Mouse (Mus musculus) ovary, postnatal 36 days (tissue): ENCODE measurements around the gene Txlnb.
"Not testable (repeated sequence)": the region's sequence is repeated elsewhere in the genome, so short reads cannot be mapped to it uniquely, and the experiment has no call there.

Source experiments
- DNase-seq: peaks from one replicate; pipeline ENCODE4 v3.0.0; 2022; ENCODE audit warnings: low spot score, mixed read lengths

Gene Txlnb

GRCm38 (mm10) chr10:17795767-17796631 lies at the start of gene Txlnb:
Txlnb (plus strand) TSS chr10:17796226.
- DNase-seq, result peak; percentile 31

- DNase-seq, result no peak
These were observed 43.5 kb upstream of the Txlnb start for GRCm38 (mm10) chr10:17752478-17752877.

GRCm38 (mm10) chr10:17759772-17760171 lies 36.3 kb upstream of the Txlnb start:
- DNase-seq, result no peak

- DNase-seq, result peak; percentile 21
These were observed 35.0 kb upstream of the Txlnb start for GRCm38 (mm10) chr10:17760750-17761613.

DNA sequence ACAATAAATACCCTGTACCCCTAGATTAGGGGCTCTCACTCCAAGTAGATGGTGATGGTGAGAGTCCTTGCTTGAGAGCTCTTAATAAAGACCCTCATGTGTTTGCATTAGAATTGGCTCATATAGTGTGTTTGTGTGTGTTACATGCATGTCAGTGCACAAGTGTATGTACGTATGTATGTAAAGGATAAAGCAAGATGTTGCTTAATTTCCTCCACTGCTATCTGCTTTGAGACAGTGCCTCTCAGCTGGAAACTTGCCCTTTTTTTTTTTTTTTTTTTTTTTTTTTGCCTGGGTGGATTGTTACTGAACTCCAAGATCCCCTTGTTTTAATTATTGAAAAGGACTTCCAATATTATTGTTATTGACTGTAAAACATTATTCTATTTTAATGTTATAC lies 34.4 kb upstream of the Txlnb start:
- no peak for DNase-seq

DNA sequence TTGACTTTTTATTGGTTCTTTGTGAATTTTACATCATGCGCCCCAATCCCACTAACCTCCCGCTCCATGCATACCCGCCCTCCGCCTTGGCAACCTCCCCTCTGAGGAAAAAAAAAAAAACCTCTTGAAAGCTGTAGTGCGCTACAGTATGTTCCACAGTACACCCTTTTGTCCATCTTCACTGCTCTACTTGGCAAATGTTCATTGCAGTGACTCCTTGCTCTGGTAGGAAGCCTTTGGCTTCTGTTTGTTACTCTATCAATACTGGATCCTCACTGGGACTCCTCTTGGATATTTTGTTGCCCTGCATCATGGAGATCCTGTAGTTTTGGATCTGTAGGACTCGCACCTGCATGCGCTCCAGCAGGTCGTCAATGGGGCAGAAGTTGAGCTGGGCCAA lies 33.1 kb upstream of the Txlnb start:
- DNase-seq, result no peak

DNA sequence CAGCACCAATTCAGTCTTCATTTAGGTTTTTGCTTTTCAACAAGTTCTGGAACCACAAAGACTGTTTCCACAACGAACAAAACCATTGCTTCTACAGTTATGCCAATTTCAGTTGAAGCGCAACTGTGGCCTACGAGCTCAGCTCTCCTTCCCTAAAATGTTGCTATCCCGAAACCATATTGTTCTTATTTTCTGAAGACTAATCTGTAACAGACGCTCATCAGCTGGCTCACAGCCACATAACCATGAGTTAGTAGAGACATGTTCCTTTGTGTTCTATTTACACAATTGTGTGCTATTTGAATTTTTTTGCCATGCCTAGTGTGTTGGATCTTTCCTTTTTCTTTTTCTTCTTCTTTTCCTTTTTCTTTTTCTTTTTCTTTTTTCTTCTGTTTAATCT lies 26.2 kb upstream of the Txlnb start:
- DNase-seq, result no peak

- DNase-seq, result no peak
These were observed 23.7 kb upstream of the Txlnb start for GRCm38 (mm10) chr10:17772364-17772763.

DNA sequence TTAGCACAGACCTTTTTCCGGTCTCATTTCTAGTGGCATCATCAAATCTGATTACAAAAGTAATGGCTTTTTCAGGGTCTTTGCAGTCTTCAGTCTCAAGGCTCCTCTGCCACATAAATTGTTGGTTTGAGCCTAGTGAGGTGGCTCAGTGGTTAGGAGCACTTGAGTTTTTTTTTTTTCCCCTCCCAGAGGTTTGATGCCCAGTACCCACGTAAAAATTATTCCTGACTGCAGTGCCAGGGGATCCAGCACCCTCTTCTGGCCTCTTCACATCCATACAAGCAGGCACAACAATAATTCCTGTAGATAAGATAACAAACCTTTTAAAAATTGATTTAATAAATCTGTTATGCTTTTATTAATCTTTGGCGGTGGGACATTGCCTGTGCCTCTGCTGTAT lies 21.7 kb upstream of the Txlnb start:
- no peak for DNase-seq

DNA sequence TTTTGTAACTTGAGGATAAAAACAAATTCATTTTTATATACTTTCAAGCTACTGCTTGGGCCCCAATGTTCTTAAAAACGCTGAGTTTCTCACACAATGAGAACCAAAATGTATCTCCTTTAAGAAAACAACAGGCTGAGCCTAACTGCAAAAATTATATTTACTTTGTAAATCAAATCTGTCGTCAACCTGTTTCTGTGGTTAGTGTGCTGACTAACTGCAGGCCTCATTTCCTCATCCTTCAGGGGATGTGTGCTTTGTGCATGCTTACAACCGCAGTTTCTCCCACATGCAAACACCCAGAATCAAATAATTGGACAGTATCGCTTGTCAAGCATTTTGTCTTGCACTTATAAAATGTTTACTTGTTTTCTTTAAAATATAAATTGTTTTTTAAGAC lies 20.9 kb upstream of the Txlnb start:
- no peak for DNase-seq

GRCm38 (mm10) chr10:17776684-17777083 lies 19.3 kb upstream of the Txlnb start:
- DNase-seq, result not testable (repeated sequence)

- no peak for DNase-seq
These were observed 9.3 kb upstream of the Txlnb start for GRCm38 (mm10) chr10:17786771-17787170.

- no peak for DNase-seq
These were observed 8.1 kb upstream of the Txlnb start for GRCm38 (mm10) chr10:17787938-17788337.

DNA sequence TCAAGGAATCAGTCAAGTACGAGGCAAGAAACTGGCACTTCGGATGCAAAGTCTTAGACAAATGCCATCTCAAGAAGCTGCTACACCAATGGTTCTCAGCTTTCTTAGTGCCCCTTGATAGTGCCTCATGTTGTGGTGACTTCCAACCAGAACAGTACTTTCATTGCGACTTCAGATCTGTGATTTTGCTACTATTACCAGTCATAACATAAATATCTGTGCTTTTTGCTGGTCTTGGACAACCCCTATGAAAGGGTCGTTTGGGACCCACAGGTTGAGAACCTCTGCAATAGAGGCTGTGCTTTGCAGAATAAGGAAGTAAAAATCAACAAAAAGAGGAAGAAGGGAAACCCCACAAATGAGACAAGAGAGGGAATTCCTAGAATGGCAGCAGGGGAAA lies 7.7 kb upstream of the Txlnb start:
- no peak for DNase-seq

- DNase-seq, result no peak
These were observed 2.1 kb upstream of the Txlnb start for GRCm38 (mm10) chr10:17793926-17794325.

- no peak for DNase-seq
These were observed 1.6 kb upstream of the Txlnb start for GRCm38 (mm10) chr10:17794443-17794842.

- DNase-seq, result no peak
These were observed 799 bp upstream of the Txlnb start for GRCm38 (mm10) chr10:17795227-17795626.

GRCm38 (mm10) chr10:17796846-17797631 lies 1.0 kb downstream of the Txlnb start:
- no peak for DNase-seq

- no peak for DNase-seq
These were observed 1.7 kb downstream of the Txlnb start for GRCm38 (mm10) chr10:17797681-17798080.

DNA sequence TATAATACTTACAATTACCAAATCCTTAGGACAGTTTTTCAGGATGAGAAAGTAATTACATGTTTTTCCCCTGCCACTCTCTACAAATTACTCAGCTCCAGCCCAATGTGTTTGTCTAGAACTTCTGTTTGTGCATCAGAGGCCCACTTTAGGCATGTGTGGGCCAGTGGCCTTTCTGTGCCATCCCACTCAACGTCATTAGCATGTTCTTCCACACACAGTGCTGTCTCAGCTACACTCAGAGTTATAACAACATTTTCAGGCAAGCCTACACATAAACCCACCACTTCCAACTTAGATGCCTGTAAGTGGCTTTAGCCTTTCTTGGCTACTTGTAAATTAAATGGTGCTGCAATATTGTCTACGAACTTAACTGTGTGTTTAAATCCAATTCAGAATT lies 5.8 kb downstream of the Txlnb start:
- DNase-seq, result no peak

DNA sequence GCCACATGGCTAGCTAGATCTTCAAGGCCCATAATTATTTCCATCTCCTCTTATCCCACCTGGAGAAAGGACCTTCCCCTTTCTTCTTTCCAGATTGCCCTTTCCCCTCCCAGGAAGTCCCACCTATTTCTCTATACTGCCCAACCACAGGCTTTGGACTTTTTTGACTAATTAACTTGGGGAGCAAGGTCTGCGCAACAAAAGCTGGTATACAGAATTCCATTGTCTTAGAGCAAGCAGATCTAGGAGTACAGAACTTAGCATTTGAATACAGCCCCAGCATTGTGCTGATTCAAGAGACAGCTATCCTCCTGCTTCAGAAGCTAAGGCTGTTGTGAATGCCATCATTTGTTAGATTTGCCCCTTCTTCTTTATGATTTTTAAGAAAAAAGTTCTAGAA lies 12.5 kb downstream of the Txlnb start:
- no peak for DNase-seq

- no peak for DNase-seq
These were observed 19.0 kb downstream of the Txlnb start for GRCm38 (mm10) chr10:17815052-17815451.
